Mouse (Mus musculus): ENCODE data around the gene Lmcd1. TPM values are rescaled to one million over a fixed set of nuclear protein-coding genes. Genes with fewer than 3 reads are reported as not detected.

Lmcd1 gene
- polyA plus RNA-seq, 1 experiment from 2014 or later, result 28.6 TPM

DNA sequence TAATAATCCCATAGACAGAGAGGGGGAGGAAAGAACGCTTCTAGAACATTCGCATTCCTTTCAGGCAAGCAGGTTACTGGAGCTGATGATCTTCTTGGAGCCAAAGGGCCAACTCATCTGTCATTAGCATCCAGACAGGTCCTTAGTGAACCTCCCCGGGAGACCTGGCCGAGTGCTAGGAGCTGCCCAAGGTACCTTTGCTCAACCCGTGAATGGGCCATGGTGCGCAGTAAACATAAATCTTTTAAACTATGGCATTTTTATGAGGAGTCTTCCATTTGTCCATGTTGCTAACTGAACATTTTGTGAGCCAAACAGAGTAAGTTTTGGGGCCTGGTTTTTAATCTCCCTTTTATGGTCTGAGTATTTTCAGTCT lies 57.7 kb downstream of the Lmcd1 start:
- Histone ChIP-seq H3K4me3 (ENCODE audit: low read length) (no peak overlapping the region), H3K36me3 (ENCODE audit: insufficient read depth, low read length) (no peaks in the 10 kb centered on the region), H3K9ac (replicated peaks; ENCODE audit: low read length) (no peak overlapping the region), H3K9me3 (ENCODE audit: low read length) (no peaks in the 10 kb centered on the region), H3K4me2 (replicated peaks; ENCODE audit: low read depth, low read length) (no peak overlapping the region), H3K27ac (ENCODE audit: low read length) (no peak overlapping the region), H3K4me1 (ENCODE audit: insufficient read depth, low read length) (0 out of 2 replicates have a peak, but pooled peaks cover 3% of the 10 kb centered on the region), H3K27me3 (ENCODE audit: insufficient read depth, low read length) (no peaks in the 10 kb centered on the region)
- 47% methylated on average over 6 of the region's 6 CpGs for WGBS
- ATAC-seq (ENCODE audit: low FRiP score, low TSS enrichment), result no peak

- H3K4me3 ChIP-seq (ENCODE audit: low read length), result no peak overlapping the region
- H3K36me3 ChIP-seq (ENCODE audit: insufficient read depth, low read length), result no peaks in the 10 kb centered on the region
- no peaks in the 10 kb centered on the region for H3K9me3 ChIP-seq (ENCODE audit: low read length)
- no peak overlapping the region for H3K27ac ChIP-seq (ENCODE audit: low read length)
- no peaks in the 10 kb centered on the region for H3K27me3 ChIP-seq (ENCODE audit: insufficient read depth, low read length)
- no peak overlapping the region for H3K4me2 ChIP-seq (replicated peaks; ENCODE audit: low read depth, low read length)
- H3K9ac ChIP-seq (replicated peaks; ENCODE audit: low read length), result no peak overlapping the region
- ATAC-seq (ENCODE audit: low FRiP score, low TSS enrichment), result no peak
- 68% methylated on average over 5 of the region's 5 CpGs for WGBS
- H3K4me1 ChIP-seq (ENCODE audit: insufficient read depth, low read length), result no peaks in the 10 kb centered on the region
These were observed 60.4 kb downstream of the Lmcd1 start for GRCm38 (mm10) chr6:112333930-112334329.

DNA sequence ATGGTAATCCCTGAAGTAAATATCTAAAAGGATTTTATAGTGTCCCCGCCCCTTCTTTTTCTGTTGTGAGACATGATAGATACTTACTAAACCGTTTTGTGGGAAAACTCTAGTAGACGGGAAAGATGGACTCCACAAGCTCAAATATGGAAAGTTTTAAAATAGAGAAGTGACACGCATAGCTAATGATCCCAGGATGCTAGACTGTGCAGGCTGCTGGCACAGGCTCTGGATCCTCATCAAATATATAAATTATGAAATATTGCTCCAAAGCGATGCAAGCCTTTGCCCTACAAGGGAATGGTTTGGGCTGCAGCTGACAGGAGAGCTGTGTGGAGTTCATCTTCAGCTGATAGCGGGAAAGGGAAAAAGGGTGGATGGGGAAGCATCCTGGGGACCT lies 64.1 kb downstream of the Lmcd1 start:
- no peaks in the 10 kb centered on the region for H3K9me3 ChIP-seq (ENCODE audit: low read length)
- ATAC-seq (ENCODE audit: low FRiP score, low TSS enrichment), result no peak
- no peaks in the 10 kb centered on the region for H3K36me3 ChIP-seq (ENCODE audit: insufficient read depth, low read length)
- no peaks in the 10 kb centered on the region for H3K4me1 ChIP-seq (ENCODE audit: insufficient read depth, low read length)
- no peak overlapping the region for H3K27ac ChIP-seq (ENCODE audit: low read length)
- H3K9ac ChIP-seq (replicated peaks; ENCODE audit: low read length), result no peak overlapping the region
- 68% methylated on average over 6 of the region's 6 CpGs for whole genome bisulfite sequencing
- no peaks in the 10 kb centered on the region for H3K27me3 ChIP-seq (ENCODE audit: insufficient read depth, low read length)
- H3K4me2 ChIP-seq (replicated peaks; ENCODE audit: low read depth, low read length), result no peak overlapping the region
- no peak overlapping the region for H3K4me3 ChIP-seq (ENCODE audit: low read length)

DNA sequence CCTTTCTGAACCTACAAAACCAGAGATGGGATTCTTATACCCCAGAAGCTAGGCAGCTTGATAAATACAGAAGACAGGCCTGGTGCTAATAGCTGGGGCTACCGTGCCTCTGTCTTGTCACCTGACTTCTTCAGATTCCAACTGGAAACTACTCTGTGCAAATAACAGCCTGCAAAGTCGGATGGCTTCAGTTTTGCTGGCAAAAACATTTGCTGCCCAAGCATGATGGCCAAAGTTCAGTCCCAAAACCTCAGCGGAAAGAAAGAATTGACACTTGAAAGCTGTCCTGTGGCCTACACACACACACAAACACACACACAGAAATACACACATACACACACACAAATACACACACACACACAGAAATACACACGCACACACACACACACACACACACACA lies 65.5 kb downstream of the Lmcd1 start:
- H3K9ac ChIP-seq (replicated peaks; ENCODE audit: low read length), result no peak overlapping the region
- H3K27ac ChIP-seq (ENCODE audit: low read length), result no peak overlapping the region
- no peak for ATAC-seq (ENCODE audit: low FRiP score, low TSS enrichment)
- 86% methylated on average over 4 of the region's 4 CpGs for WGBS
- no peak overlapping the region for H3K4me2 ChIP-seq (replicated peaks; ENCODE audit: low read depth, low read length)
- no peaks in the 10 kb centered on the region for H3K27me3 ChIP-seq (ENCODE audit: insufficient read depth, low read length)
- no peaks in the 10 kb centered on the region for H3K36me3 ChIP-seq (ENCODE audit: insufficient read depth, low read length)
- H3K9me3 ChIP-seq (ENCODE audit: low read length), result no peaks in the 10 kb centered on the region
- H3K4me3 ChIP-seq (ENCODE audit: low read length), result no peak overlapping the region
- H3K4me1 ChIP-seq (ENCODE audit: insufficient read depth, low read length), result no peaks in the 10 kb centered on the region

DNA sequence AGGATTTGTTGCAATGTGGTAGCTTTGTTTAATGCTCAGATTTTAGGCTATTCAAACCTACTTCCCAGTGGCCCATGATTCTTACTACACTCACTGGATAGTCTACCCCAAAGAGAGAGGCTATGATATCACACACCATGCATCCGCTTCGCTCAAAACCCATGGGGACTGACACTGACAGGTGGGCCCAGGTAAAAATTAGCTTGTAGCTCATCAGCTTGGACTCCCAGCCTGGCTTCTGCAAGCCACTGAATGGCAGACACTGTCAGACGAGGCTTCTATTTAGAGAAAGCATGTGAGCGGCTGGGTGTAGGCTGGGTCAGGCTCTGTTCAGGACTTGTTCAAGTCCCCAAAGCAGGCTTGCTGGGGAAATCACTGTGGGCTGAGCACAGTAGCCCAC lies 76.9 kb downstream of the Lmcd1 start:
- H3K4me1 ChIP-seq (ENCODE audit: insufficient read depth, low read length), result no peaks in the 10 kb centered on the region
- WGBS, result 93% methylated on average over 4 of the region's 4 CpGs

DNA sequence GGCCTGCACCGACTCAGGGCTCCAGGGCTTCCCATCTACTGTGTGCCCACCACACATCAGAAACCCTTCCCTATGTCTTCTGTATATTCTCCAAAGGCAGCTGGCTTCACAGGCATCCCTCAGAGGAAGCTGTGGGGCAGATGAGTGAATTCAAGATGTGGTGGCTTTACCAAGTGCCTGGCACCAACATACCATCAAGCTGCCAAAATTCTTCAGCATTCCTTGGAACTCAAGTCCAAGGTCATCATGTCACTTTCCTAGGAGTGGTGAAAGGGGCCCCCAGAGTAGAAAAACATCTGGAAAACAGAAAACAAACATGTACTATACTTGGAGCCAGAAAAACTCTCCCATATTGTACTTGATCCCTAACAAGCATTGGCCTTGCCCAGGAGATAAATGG lies 85.8 kb downstream of the Lmcd1 start:
- no peak for ATAC-seq (ENCODE audit: low FRiP score, low TSS enrichment)
- no peak overlapping the region for H3K27ac ChIP-seq (ENCODE audit: low read length)
- WGBS, result 84% methylated on average over 1 of the region's 1 CpGs

More for the DNA sequence above, 76.9 kb downstream of the Lmcd1 start:
- H3K27ac ChIP-seq (ENCODE audit: low read length), result no peak overlapping the region
- no peak for ATAC-seq (ENCODE audit: low FRiP score, low TSS enrichment)
- no peaks in the 10 kb centered on the region for H3K27me3 ChIP-seq (ENCODE audit: insufficient read depth, low read length)
- H3K9me3 ChIP-seq (ENCODE audit: low read length), result no peaks in the 10 kb centered on the region
- no peak overlapping the region for H3K9ac ChIP-seq (replicated peaks; ENCODE audit: low read length)
- H3K36me3 ChIP-seq (ENCODE audit: insufficient read depth, low read length), result no peaks in the 10 kb centered on the region
- no peak overlapping the region for H3K4me2 ChIP-seq (replicated peaks; ENCODE audit: low read depth, low read length)
- H3K4me3 ChIP-seq (ENCODE audit: low read length), result no peak overlapping the region

GRCm38 (mm10) chr6:112360676-112361075 lies 87.1 kb downstream of the Lmcd1 start:
- no peak for ATAC-seq (ENCODE audit: low FRiP score, low TSS enrichment)
- Histone ChIP-seq H3K9ac (replicated peaks; ENCODE audit: low read length) (no peak overlapping the region), H3K9me3 (ENCODE audit: low read length) (no peaks in the 10 kb centered on the region), H3K4me3 (ENCODE audit: low read length) (no peak overlapping the region), H3K4me2 (replicated peaks; ENCODE audit: low read depth, low read length) (no peak overlapping the region), H3K4me1 (ENCODE audit: insufficient read depth, low read length) (no peaks in the 10 kb centered on the region), H3K36me3 (ENCODE audit: insufficient read depth, low read length) (no peaks in the 10 kb centered on the region), H3K27me3 (ENCODE audit: insufficient read depth, low read length) (no peaks in the 10 kb centered on the region), H3K27ac (ENCODE audit: low read length) (no peak overlapping the region)
- WGBS, result 87% methylated on average over 8 of the region's 8 CpGs

More for the DNA sequence above, 85.8 kb downstream of the Lmcd1 start:
- no peaks in the 10 kb centered on the region for H3K9me3 ChIP-seq (ENCODE audit: low read length)
- no peaks in the 10 kb centered on the region for H3K4me1 ChIP-seq (ENCODE audit: insufficient read depth, low read length)
- no peak overlapping the region for H3K9ac ChIP-seq (replicated peaks; ENCODE audit: low read length)
- H3K4me2 ChIP-seq (replicated peaks; ENCODE audit: low read depth, low read length), result no peak overlapping the region
- no peaks in the 10 kb centered on the region for H3K36me3 ChIP-seq (ENCODE audit: insufficient read depth, low read length)
- no peak overlapping the region for H3K4me3 ChIP-seq (ENCODE audit: low read length)
- H3K27me3 ChIP-seq (ENCODE audit: insufficient read depth, low read length), result no peaks in the 10 kb centered on the region

DNA sequence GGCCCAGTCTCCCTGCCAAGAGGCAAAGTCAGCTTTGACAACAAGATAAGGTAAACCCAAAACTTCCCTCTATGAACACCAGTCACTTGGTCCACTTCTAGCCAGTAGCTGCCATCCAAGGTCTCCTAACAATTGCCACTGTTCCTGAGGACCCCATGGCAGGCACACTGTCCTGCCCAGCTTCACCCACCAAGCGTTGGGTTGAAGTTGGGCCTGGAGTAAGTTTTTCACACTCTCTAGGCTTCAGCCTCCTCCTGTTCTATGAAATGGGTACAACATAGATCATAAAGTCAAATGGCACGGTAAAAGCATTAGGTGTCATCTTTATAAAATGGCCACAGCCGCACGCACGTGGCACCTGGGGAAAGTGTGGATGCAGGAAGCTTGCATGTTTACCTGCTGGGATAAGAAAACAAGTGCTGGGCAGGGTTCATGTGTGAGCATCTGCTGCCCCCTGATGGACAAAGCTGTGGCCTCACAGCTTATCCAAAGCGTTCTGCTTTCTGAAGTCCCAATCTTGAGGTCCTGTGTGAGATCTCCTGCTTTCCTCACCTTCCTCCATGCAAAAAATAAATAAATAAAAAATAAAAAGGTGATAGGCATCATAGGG lies 88.9 kb downstream of the Lmcd1 start:
- Histone ChIP-seq H3K4me1 (ENCODE audit: insufficient read depth, low read length) (no peaks in the 10 kb centered on the region), H3K27me3 (ENCODE audit: insufficient read depth, low read length) (no peaks in the 10 kb centered on the region), H3K9me3 (ENCODE audit: low read length) (no peaks in the 10 kb centered on the region), H3K4me2 (replicated peaks; ENCODE audit: low read depth, low read length) (no peak overlapping the region), H3K36me3 (ENCODE audit: insufficient read depth, low read length) (no peaks in the 10 kb centered on the region), H3K9ac (replicated peaks; ENCODE audit: low read length) (no peak overlapping the region), H3K27ac (ENCODE audit: low read length) (no peak overlapping the region), H3K4me3 (ENCODE audit: low read length) (no peak overlapping the region)
- peak; percentile 73; the same call in 1 of the 2 replicates for ATAC-seq (ENCODE audit: low FRiP score, low TSS enrichment)
- WGBS, result 35% methylated on average over 6 of the region's 6 CpGs

GRCm38 (mm10) chr6:112364581-112364980 lies 91.0 kb downstream of the Lmcd1 start:
- no peaks in the 10 kb centered on the region for H3K9me3 ChIP-seq (ENCODE audit: low read length)
- no peak overlapping the region for H3K9ac ChIP-seq (replicated peaks; ENCODE audit: low read length)
- H3K4me2 ChIP-seq (replicated peaks; ENCODE audit: low read depth, low read length), result no peak overlapping the region
- no peak for ATAC-seq (ENCODE audit: low FRiP score, low TSS enrichment)
- no peak overlapping the region for H3K27ac ChIP-seq (ENCODE audit: low read length)
- H3K36me3 ChIP-seq (ENCODE audit: insufficient read depth, low read length), result no peaks in the 10 kb centered on the region
- H3K4me3 ChIP-seq (ENCODE audit: low read length), result no peak overlapping the region
- 52% methylated on average over 2 of the region's 2 CpGs for WGBS
- no peaks in the 10 kb centered on the region for H3K4me1 ChIP-seq (ENCODE audit: insufficient read depth, low read length)
- no peaks in the 10 kb centered on the region for H3K27me3 ChIP-seq (ENCODE audit: insufficient read depth, low read length)

- Histone ChIP-seq H3K9me3 (ENCODE audit: low read length) (no peaks in the 10 kb centered on the region), H3K36me3 (ENCODE audit: insufficient read depth, low read length) (no peaks in the 10 kb centered on the region), H3K27ac (ENCODE audit: low read length) (no peak overlapping the region), H3K27me3 (ENCODE audit: insufficient read depth, low read length) (no peaks in the 10 kb centered on the region), H3K4me2 (replicated peaks; ENCODE audit: low read depth, low read length) (no peak overlapping the region), H3K4me1 (ENCODE audit: insufficient read depth, low read length) (no peaks in the 10 kb centered on the region), H3K9ac (replicated peaks; ENCODE audit: low read length) (no peak overlapping the region), H3K4me3 (ENCODE audit: low read length) (no peak overlapping the region)
- ATAC-seq (ENCODE audit: low FRiP score, low TSS enrichment), result no peak
- 80% methylated on average over 10 of the region's 10 CpGs for WGBS
These were observed 91.7 kb downstream of the Lmcd1 start for GRCm38 (mm10) chr6:112365294-112365693.

Data from kidney, embryonic 16.5 days (tissue).